Mouse (Mus musculus) ES-Bruce4 (cell line): Measurements from ENCODE around the gene Gtf2i. TPM values are rescaled to one million over a fixed set of nuclear protein-coding genes. Genes with fewer than 3 reads are reported as not detected.
"Not testable (repeated sequence)": the region's sequence is repeated elsewhere in the genome, so short reads cannot be mapped to it uniquely, and the experiment has no call there.

Experiments
- H3K27ac ChIP-seq: 2 replicates; pipeline ENCODE4 v1.5.1; 2012; ENCODE audit warnings: low read length, inconsistent platforms; ENCODE audit not compliant: insufficient read depth
- H3K27me3 ChIP-seq: 2 replicates; pipeline ENCODE4 v1.6.1; 2012; ENCODE audit warnings: mild to moderate bottlenecking, low read length, inconsistent platforms; ENCODE audit not compliant: control insufficient read depth, poor library complexity, insufficient read depth, severe bottlenecking
- H3K36me3 ChIP-seq: 2 replicates; pipeline ENCODE4 v1.6.1; 2012; ENCODE audit warnings: inconsistent platforms, mild to moderate bottlenecking, low read length, moderate library complexity; ENCODE audit not compliant: control insufficient read depth, poor library complexity, insufficient read depth, severe bottlenecking
- H3K4me1 ChIP-seq: one replicate; pipeline ENCODE4 v1.8.1; 2011; ENCODE audit warnings: low read length; ENCODE audit not compliant: control insufficient read depth, insufficient read depth
- H3K4me3 ChIP-seq: 2 replicates; pipeline ENCODE4 v1.5.1; 2011; ENCODE audit warnings: low read depth, mild to moderate bottlenecking, low read length
- H3K9ac ChIP-seq: 2 replicates; pipeline ENCODE4 v1.6.1; 2012; ENCODE audit warnings: low read depth, mild to moderate bottlenecking, inconsistent platforms; ENCODE audit not compliant: poor library complexity, severe bottlenecking
- H3K9me3 ChIP-seq: replicated peaks from 2 replicates; pipeline ENCODE4 v1.6.1; 2012; ENCODE audit warnings: mild to moderate bottlenecking, low read length, inconsistent platforms; ENCODE audit not compliant: control insufficient read depth, poor library complexity, insufficient read depth, severe bottlenecking
- CTCF ChIP-seq: IDR thresholded peaks from one replicate; pipeline ENCODE4 v1.8.1; 2011; ENCODE audit warnings: low read depth, low read length
- EP300 ChIP-seq: IDR thresholded peaks from 2 replicates; pipeline ENCODE4 v1.6.1; 2011; ENCODE audit warnings: low read depth, low read length; ENCODE audit not compliant: insufficient read depth
- POLR2A ChIP-seq: IDR thresholded peaks from one replicate; pipeline ENCODE4 v1.8.1; 2011; ENCODE audit warnings: low read length; ENCODE audit not compliant: insufficient read depth
- polyA plus RNA-seq: library from polyadenylated mRNA; stranded (reverse); fragments of >200 nt; gene quantifications from 2 replicates; pipeline ENCODE4 v1.2.4, GENCODE M21; 2011; ENCODE audit warnings: low read depth; ENCODE audit not compliant: missing spikeins, insufficient read depth, insufficient read length

Gene Gtf2i
- polyA plus RNA-seq, 1 experiment = 242 TPM

DNA sequence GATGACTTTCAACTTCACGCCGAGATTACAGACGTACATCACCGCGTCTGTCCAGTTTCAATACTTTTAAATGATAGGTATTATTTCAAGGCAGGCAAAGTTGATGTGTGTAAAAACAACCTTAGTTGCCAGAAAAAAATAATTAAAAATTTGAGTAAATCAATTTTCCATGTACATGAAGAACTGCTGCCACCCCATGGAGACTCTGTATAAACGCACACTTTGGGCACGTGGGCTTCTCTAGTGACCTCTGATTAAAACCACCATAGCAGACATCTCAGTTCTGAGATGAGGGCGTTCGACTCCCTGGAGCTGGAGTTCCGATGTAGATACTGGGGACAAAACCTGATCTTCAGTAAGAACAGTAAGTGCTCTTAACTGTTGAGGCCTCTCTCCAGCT is 26.8 kb upstream of the Gtf2i start:
- Histone ChIP-seq H3K9ac (peak overlapping the region; percentile 41; the same call in 1 of the 2 replicates), H3K4me1 (peaks cover 8% of the 10 kb centered on the region), H3K27me3 (no peaks in the 10 kb centered on the region), H3K4me3 (no peak overlapping the region), H3K27ac (peak overlapping the region; percentile 22), H3K36me3 (no peaks in the 10 kb centered on the region), H3K9me3 (no peaks in the 10 kb centered on the region)
- TF ChIP-seq EP300 (no peak), POLR2A (no peak), CTCF (no peak)

DNA sequence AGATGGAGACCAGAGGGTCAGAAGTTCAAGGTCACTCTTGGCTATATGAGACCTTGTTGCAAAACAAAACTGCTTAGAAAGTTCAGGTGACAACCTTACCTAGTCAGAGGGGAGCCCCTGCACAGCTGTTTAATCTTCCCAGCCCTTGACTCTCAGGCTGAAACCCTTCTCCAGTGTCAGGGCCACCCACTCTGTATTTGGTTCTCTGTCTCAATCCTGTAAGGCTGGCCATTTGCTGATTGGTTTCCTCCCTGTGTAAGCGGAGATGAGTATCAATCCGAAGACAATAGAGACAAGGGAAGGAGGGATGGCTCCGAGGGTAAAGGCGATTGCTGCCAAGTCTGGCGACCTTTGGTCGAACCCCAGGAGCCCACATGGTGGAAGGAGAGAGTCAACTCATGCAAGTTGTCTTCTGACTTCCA is 25.6 kb upstream of the Gtf2i start:
- Histone ChIP-seq H3K9ac (no peak overlapping the region), H3K27ac (peak overlapping the region; percentile 83), H3K9me3 (no peaks in the 10 kb centered on the region), H3K27me3 (no peaks in the 10 kb centered on the region), H3K4me1 (peaks cover 8% of the 10 kb centered on the region), H3K36me3 (no peaks in the 10 kb centered on the region), H3K4me3 (no peak overlapping the region)
- no peak for TF ChIP-seq POLR2A
- TF ChIP-seq EP300 = peak; percentile 87
- no peak for TF ChIP-seq CTCF

DNA sequence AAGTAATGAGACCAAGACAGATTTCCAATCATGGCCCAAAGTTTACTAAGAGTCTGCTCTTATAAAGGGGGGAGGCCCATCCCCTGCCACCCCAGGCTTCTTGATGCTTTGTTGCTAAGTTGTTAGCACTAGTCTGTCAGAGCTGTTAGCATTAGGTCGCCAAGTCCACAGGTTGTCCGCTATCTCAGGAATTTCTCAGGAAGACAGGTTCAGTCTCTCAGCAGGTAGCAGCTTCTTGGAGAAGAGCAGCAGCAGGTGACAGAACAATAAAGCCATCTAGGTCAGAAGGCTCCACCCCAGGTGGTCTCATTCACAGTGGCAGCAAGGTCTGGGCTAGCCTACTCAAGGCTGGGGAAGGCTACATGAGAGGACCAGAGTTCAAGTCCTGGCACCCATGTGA is 22.5 kb upstream of the Gtf2i start:
- H3K36me3 ChIP-seq, H3K9ac ChIP-seq, H3K4me1 ChIP-seq, H3K27me3 ChIP-seq, H3K4me3 ChIP-seq, H3K9me3 ChIP-seq: not testable (repeated sequence)
- peak; percentile 90 for TF ChIP-seq EP300
- H3K27ac ChIP-seq = peak overlapping the region; percentile 74

DNA sequence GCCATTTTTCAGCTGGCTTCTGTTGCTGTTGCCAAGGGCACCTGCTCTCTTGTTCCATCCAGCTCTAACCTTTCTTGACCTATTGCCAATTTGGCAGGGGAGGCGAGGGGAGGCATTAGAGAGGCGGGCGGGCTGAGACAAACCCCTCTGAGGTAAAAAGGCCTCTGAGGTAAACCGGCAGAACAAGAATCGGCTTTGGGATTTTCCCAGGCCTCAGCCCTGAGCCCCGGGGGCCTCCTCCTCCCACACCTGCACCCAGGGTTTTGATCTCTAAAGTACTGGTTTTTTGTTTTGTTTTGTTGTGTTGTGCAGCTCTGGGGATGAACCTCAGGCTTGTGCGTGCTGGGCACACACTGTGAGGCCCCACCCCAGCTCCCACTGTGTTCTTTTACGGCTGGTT is 18.2 kb upstream of the Gtf2i start:
- no peak overlapping the region for H3K4me3 ChIP-seq

DNA sequence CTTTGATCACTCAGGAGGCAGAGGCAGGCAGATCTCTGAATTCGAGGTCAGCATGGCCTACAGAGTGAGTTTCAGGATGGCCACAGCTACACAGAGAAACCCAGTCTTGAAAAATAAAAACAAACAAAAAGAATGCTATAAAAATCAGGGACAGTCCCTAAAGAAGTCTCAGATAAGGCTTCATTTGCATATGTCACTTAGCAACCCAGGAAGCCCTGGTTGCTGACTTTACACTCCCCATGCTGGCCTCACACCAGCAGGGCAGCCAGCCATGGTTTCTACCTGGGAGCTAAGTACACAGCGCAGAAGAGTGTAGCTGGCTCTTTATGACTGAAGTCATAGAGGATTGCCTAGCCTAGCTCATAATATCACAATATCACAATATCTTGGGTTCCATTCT is 15.5 kb upstream of the Gtf2i start:
- Histone ChIP-seq H3K27ac (peak overlapping the region; percentile 37), H3K9ac (no peak overlapping the region), H3K9me3 (no peaks in the 10 kb centered on the region), H3K27me3 (no peaks in the 10 kb centered on the region), H3K4me1 (peaks cover 11% of the 10 kb centered on the region), H3K36me3 (no peaks in the 10 kb centered on the region), H3K4me3 (no peak overlapping the region)
- TF ChIP-seq EP300 (no peak), POLR2A (no peak), CTCF (no peak)

More for the DNA sequence above, 18.2 kb upstream of the Gtf2i start:
- H3K4me1 ChIP-seq = peaks cover 13% of the 10 kb centered on the region
- H3K36me3 ChIP-seq = no peaks in the 10 kb centered on the region
- no peak overlapping the region for H3K9ac ChIP-seq
- H3K27me3 ChIP-seq = no peaks in the 10 kb centered on the region
- H3K9me3 ChIP-seq = no peaks in the 10 kb centered on the region
- TF ChIP-seq POLR2A (no peak), CTCF (no peak), EP300 (peak; percentile 89)
- H3K27ac ChIP-seq = peak overlapping the region; percentile 67; the same call in 1 of the 2 replicates

DNA sequence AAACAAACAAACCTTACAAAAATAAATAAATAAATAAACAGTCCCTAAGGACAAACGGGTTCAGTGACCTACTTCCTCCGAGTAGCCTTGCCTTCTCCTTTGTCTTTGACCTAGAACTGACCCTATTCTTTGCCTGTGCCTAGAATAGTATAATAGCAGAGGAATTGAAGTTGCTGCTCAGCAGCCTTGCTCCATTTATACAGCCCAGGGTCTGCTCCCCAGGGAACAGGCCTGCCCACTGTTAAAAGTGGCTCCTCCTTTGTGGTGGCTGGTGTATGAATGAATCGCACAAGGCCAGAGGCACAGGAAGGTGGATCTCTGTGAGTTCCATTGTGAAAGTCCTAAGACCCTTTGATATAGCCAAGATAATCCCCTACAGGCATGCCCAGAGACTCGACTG is 14.8 kb upstream of the Gtf2i start:
- Histone ChIP-seq H3K9ac (no peak overlapping the region), H3K27me3 (no peaks in the 10 kb centered on the region), H3K27ac (peak overlapping the region; percentile 34), H3K9me3 (no peaks in the 10 kb centered on the region), H3K4me1 (peaks cover 11% of the 10 kb centered on the region), H3K4me3 (no peak overlapping the region), H3K36me3 (no peaks in the 10 kb centered on the region)
- TF ChIP-seq EP300 (peak; percentile 88), CTCF (no peak)

DNA sequence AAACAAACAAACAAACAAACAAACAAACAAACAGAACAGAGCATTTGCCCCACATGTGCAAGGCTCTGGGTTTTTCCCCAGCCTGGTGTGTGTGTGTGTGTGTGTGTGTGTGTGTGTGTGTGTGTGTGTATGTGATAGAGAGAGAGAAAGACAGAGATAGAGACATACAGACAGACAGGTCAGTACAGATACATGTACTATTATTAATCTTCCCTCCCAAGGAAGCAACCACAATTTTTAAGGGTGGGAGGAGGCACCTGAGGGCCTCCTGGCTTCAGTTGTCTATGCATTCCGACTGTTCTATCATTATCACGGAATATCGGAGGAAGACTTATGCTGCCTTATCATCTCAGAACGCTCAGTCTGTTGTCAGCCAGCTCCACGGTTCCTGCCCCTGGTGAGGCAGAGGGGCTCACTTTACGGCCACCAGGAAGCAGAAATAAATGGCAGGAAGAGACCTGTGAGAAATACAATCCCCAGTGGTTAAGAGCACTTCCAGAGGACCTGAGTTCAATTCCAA is 14.0 kb upstream of the Gtf2i start:
- H3K9me3 ChIP-seq = no peaks in the 10 kb centered on the region
- no peak for TF ChIP-seq CTCF
- no peak for TF ChIP-seq POLR2A
- TF ChIP-seq EP300 = no peak
- H3K27me3 ChIP-seq = no peaks in the 10 kb centered on the region
- H3K9ac ChIP-seq = no peak overlapping the region
- H3K4me3 ChIP-seq = no peak overlapping the region
- peaks cover 11% of the 10 kb centered on the region for H3K4me1 ChIP-seq
- H3K36me3 ChIP-seq = no peaks in the 10 kb centered on the region
- peak overlapping the region; percentile 34 for H3K27ac ChIP-seq
